Mouse (Mus musculus): Measurements from ENCODE around the gene Stra6l.

DNA sequence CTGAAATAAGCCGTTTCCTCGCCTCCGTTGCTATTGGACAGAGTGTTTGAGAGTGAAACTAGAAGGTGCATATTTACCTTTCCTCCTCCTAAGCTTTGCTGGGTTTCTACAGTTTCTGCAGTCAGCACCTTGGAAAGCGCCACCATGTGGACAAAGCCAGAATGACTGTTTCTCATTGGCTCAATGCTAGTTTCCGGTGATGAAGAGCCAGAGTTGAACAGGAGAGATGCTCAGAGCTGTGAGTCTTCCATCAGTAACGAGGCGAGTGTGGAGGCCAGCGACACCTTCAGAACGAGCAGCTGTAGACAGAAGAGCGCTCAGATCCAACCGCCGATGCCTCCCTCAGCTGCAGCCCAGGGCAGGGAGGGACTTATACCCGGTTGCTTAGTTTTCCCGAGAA, 4.1 kb upstream of the Stra6l start:
- TF ChIP-seq CTCF (IDR thresholded peaks at IDR 0.05; ENCODE audit: control insufficient read depth, insufficient read depth, insufficient replicate concordance, low read depth, low read length) = no peak
- no peak for TF ChIP-seq POLR2A (IDR thresholded peaks at IDR 0.05; ENCODE audit: control insufficient read depth, low read depth, low read length)
